Mouse (Mus musculus) heart, embryonic 11.5 days (tissue): ENCODE data around the gene Iqcn. TPM values are rescaled to one million over a fixed set of nuclear protein-coding genes. Genes with fewer than 3 reads are reported as not detected.
A peak's percentile ranks its signal among the peaks of the same experiment; 100 is the strongest.

ENCODE experiments used
- ATAC-seq: fragments of 200-750 bp; cut with Nextera tagmentation; replicated peaks from 2 replicates; pipeline ENCODE4 v1.8.0; 2017; ENCODE audit warnings: moderate library complexity; ENCODE audit not compliant: insufficient number of reproducible peaks, low FRiP score, low TSS enrichment
- H3K27ac ChIP-seq: fragments of 300-500 bp; sonication (generic); 2 replicates; pipeline ENCODE4 v1.5.1; 2014; ENCODE audit warnings: mild to moderate bottlenecking, low read depth, low read length
- H3K27me3 ChIP-seq: fragments of 300-500 bp; sonication (generic); 2 replicates; pipeline ENCODE4 v1.6.1; 2014; ENCODE audit warnings: mild to moderate bottlenecking, low read length, mixed read lengths; ENCODE audit not compliant: control insufficient read depth, insufficient read depth
- H3K36me3 ChIP-seq: fragments of 300-500 bp; sonication (generic); 2 replicates; pipeline ENCODE4 v1.6.1; 2014; ENCODE audit warnings: mild to moderate bottlenecking, low read length, moderate library complexity, mixed read lengths; ENCODE audit not compliant: control insufficient read depth, insufficient read depth
- H3K4me1 ChIP-seq: fragments of 300-500 bp; sonication (generic); 2 replicates; pipeline ENCODE4 v1.6.1; 2014; ENCODE audit warnings: low read length; ENCODE audit not compliant: control insufficient read depth, insufficient read depth
- H3K4me2 ChIP-seq: fragments of 300-500 bp; sonication (generic); 2 replicates; pipeline ENCODE4 v1.6.1; 2014; ENCODE audit warnings: mild to moderate bottlenecking, moderate library complexity
- H3K4me3 ChIP-seq: fragments of 300-500 bp; sonication (generic); 2 replicates; pipeline ENCODE4 v1.5.1; 2014; ENCODE audit warnings: low read depth, low read length
- H3K9ac ChIP-seq: fragments of 300-500 bp; sonication (generic); 2 replicates; pipeline ENCODE4 v1.6.1; 2014; ENCODE audit warnings: mild to moderate bottlenecking, low read depth, low read length, moderate library complexity
- H3K9me3 ChIP-seq: fragments of 300-500 bp; sonication (generic); replicated peaks from 2 replicates; pipeline ENCODE4 v1.6.1; 2016; ENCODE audit warnings: low read length; ENCODE audit not compliant: control insufficient read depth
- WGBS: fragments of 180-500 bp; shearing (Covaris S2); extraction: QIAGEN DNeasy Blood & Tissue Kit; methylation state at CpG from one replicate; pipeline ENCODE4 v1.1.7; 2014; ENCODE audit not compliant: insufficient replicate concordance; 5-methylcytosine and 5-hydroxymethylcytosine counted together
- polyA plus RNA-seq: library from polyadenylated mRNA; unstranded; fragments of >200 nt; fragmentation: Nextera tagmentation; extraction: Ambion mirVana; gene quantifications from 2 replicates; pipeline ENCODE4 v1.2.1, GENCODE M21; 2014

Gene Iqcn
- polyA plus RNA-seq, 1 experiment from 2014 or later = not detected

DNA sequence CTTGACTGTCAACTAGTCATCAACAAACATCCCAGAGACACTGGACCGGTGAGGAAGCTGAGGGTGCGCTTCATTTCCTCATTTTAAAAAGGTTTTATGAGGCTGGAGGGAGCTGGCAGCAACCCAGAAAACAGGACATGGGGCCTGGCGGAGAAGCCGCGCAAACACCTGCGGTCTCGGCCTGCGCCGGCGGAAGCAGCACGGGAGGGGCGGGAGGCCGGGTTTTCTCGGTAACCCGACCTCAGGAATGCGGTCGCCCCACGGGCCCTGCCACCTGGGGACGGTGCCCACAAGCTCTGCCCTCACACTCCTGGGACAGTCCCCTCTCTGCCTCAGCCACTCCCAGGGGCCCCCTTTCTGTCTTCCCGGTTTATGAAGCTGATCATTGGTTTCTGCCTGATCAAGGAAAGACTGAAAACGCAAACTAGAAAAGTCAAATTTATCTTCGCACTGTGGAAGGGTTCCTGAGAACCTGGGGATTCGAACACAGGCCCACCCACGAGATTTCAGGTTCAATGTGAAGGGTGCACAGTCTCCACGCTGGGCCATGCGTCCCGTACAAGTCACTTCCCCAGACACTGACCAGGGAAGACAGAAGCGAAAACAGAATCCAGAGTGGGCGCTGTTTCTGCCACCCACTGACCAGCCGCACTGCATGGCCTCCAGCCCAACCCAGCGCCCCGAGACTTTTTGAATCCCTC, 7.8 kb upstream of the Iqcn start:
- H3K36me3 ChIP-seq = no peaks in the 10 kb centered on the region
- ATAC-seq = no peak
- no peak overlapping the region for H3K4me3 ChIP-seq
- no peaks in the 10 kb centered on the region for H3K9me3 ChIP-seq
- peak overlapping the region; percentile 100 for H3K9ac ChIP-seq
- peak overlapping the region; percentile 99 for H3K27ac ChIP-seq
- peak overlapping the region; percentile 57 for H3K4me2 ChIP-seq
- no peaks in the 10 kb centered on the region for H3K27me3 ChIP-seq
- H3K4me1 ChIP-seq = peaks cover 41% of the 10 kb centered on the region
- WGBS = 33% methylated on average over 29 of the region's 32 CpGs

DNA sequence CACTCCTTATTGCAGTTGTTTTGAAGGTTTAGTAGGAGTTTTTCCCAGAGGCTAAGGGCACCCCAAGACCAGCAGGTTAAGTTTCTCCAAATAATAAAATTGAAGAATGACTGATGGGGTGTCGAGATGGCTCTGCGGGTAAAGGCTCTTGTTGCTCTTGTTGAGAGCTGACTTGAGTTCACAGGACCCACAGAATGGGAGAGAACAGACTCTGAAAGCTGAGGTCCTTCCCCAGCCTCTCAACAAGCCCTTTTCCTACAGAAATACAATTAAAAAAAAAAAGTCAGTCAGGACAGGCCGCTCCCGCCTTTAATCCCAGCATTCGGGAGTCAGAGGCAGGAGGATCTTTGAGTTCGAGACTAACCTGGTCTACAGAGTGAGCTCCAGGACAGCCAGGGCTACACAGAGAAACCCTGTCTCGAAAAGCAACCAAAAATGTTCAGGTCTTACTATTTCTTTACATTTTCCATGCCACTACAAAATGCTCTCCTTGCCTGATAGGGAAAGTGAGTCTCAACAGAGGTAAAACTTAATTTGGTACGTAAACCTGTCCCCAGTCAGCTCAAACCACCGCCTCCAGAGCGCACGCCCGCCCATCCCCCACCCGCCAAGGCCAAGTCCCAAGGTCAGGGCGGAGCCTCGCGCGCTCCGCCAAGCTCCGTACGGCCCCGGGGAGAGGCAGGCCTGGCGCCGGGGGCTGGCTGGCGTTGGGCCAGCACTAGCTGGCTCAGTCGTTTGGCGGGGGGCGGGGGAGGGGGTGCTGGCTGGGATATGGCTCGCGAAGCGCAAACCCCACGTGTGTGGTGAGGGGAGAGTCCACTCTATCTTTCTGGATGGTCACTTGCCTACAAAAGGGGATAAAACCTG, 7.0 kb upstream of the Iqcn start:
- Histone ChIP-seq H3K36me3 (no peaks in the 10 kb centered on the region), H3K9me3 (no peaks in the 10 kb centered on the region), H3K27ac (peak overlapping the region; percentile 99), H3K4me2 (peak overlapping the region; percentile 57), H3K27me3 (no peaks in the 10 kb centered on the region), H3K9ac (peak overlapping the region; percentile 100), H3K4me3 (peak overlapping the region; percentile 16), H3K4me1 (peaks cover 46% of the 10 kb centered on the region)
- WGBS = 4% methylated on average over 31 of the region's 31 CpGs
- ATAC-seq = 0 out of 2 replicates have a peak, but pooled peaks have one; percentile 36

DNA sequence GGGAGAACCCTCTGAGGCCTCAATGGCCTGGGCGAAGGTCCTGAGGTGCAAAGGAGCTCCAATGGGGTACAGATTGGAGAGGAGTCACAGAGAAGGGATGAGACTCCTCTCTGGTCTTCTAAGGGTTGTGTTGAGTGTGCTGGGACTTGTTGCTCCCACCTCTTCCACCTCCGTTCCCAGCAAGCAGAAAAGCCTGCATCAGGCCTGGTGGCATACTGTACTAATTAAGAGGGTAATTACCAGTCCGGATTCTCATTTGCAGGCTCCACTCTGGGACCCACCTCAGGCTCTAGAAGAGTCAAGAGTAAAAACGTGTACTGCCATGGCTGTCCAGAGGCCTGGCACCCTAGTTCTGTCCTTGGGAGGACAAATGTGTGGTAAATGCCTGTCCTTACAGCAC, 6.3 kb upstream of the Iqcn start:
- Histone ChIP-seq H3K27me3 (no peaks in the 10 kb centered on the region), H3K27ac (peak overlapping the region; percentile 99), H3K9ac (peak overlapping the region; percentile 100), H3K4me1 (peaks cover 45% of the 10 kb centered on the region), H3K4me2 (peak overlapping the region; percentile 57), H3K36me3 (no peaks in the 10 kb centered on the region), H3K4me3 (peak overlapping the region; percentile 16), H3K9me3 (no peaks in the 10 kb centered on the region)
- ATAC-seq = no peak
- WGBS = 37% methylated on average over 4 of the region's 4 CpGs

DNA sequence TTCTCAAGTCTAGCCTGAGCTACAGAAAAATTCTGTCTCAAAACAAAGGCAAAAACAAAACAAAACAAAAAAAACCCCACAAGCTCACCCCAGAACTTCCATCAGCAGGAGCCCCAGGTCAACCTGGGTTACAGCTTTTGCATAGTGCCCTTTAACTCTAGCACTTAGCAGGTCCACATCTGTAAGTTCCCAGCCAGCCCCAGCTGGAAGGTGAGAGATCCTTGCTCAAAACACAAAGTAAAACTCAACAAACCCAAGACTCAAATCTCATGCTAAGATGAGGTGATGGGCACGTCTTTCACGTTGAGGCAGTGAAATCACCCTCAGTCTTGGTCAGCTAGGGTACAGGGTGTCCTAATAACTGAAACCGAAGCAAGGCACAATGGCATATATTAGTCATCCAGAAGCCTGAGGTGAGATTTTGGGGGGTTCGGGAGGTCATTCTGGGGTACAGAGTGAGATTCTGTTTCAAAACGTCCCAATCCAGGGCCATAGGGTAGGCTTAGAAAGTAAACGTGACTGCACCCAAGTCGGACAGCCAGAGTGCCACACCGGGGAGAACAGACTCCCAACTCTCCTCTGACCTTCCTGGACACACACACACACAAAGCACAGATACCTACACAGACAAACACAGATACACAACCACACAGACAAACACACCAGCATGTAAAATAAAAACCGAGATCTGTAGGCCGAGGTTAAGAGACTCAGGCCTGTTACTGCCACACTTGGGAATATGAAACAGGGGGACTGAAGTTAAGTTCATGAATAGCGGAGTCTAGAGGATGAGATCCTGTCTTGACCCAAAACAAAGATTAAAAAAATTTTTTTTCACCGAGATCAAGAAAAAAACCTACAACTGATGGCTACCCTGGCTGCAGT, 5.6 kb upstream of the Iqcn start:
- peak overlapping the region; percentile 99 for H3K27ac ChIP-seq
- H3K4me1 ChIP-seq = peaks cover 42% of the 10 kb centered on the region
- peak overlapping the region; percentile 75 for H3K4me2 ChIP-seq
- H3K9me3 ChIP-seq = no peaks in the 10 kb centered on the region
- no peaks in the 10 kb centered on the region for H3K36me3 ChIP-seq
- no peak for ATAC-seq
- H3K9ac ChIP-seq = peak overlapping the region; percentile 100
- peak overlapping the region; percentile 80 for H3K4me3 ChIP-seq
- no peaks in the 10 kb centered on the region for H3K27me3 ChIP-seq
- WGBS = 66% methylated on average over 12 of the region's 12 CpGs

DNA sequence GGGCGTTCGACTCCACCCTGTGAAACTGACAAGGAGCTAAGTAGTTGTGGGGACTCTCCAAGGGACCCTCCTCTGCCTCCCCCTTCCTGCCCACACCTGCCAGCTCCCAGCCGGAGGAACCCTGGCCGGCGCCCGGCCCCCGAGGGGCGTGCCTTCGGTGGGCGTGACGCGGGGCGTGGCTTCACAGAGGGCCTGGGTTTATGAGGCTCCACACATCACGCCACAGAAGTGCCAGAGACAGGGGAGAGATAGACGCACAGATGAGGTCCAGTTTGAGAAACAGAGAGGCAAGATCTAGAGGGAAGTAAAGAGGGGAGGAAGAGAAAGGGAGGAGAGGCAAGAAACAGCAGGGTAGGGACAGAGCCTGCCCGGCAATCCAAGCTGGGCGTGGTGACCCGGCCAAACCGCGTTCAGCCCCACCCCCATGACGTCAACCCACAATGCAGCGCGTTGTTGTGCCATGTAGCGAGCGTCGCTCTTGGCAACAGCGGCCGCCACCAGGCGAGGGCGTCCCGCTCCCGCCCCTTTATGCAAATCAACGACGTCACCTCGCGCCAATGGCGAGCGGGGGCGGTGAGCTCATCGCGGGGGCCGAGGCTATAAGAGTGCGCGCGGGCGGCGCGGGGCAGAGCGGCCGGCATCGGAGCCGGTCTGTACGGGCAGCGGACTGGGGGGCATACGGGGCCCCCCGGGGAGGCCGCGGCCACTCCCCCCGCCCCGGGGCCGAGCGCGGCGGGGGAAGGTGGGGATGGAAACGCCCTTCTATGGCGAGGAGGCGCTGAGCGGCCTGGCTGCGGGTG, 4.7 kb upstream of the Iqcn start, which contains the start of gene Jund:
Gene Jund, plus strand, starts transcription at position 640 of the 800 bp plus-strand sequence.
- H3K9ac ChIP-seq = peak within 1 kb of the TSS; percentile 100
- H3K4me3 ChIP-seq = peak within 1 kb of the TSS; percentile 80
- no peaks in the 10 kb centered on the region for H3K27me3 ChIP-seq
- peak within 1 kb of the TSS; percentile 99 for H3K27ac ChIP-seq
- ATAC-seq = peak; percentile 89
- H3K36me3 ChIP-seq = no peaks in the 10 kb centered on the region; the same call in 1 of the 2 replicates
- H3K4me2 ChIP-seq = peak within 1 kb of the TSS; percentile 75
- H3K9me3 ChIP-seq = no peaks in the 10 kb centered on the region
- 0% methylated on average over 69 of the region's 69 CpGs for WGBS
- peaks cover 42% of the 10 kb centered on the region for H3K4me1 ChIP-seq

DNA sequence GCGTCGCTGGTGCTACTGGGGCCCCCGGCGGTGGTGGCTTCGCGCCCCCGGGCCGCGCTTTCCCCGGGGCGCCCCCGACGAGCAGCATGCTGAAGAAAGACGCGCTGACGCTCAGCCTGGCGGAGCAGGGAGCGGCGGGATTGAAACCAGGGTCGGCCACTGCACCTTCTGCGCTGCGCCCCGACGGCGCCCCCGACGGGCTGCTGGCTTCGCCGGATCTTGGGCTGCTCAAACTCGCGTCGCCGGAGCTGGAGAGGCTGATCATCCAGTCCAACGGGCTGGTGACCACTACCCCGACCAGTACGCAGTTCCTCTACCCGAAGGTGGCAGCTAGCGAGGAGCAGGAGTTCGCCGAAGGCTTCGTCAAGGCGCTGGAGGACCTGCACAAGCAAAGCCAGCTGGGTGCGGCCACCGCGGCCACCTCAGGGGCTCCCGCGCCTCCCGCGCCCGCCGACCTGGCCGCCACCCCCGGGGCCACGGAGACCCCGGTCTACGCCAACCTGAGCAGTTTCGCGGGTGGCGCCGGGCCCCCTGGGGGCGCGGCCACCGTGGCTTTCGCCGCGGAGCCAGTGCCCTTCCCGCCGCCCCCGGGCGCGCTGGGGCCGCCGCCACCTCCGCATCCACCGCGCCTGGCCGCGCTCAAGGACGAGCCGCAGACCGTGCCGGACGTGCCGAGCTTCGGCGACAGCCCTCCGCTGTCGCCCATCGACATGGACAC, 4.0 kb upstream of the Iqcn start:
- H3K36me3 ChIP-seq = no peaks in the 10 kb centered on the region; the same call in 1 of the 2 replicates

DNA sequence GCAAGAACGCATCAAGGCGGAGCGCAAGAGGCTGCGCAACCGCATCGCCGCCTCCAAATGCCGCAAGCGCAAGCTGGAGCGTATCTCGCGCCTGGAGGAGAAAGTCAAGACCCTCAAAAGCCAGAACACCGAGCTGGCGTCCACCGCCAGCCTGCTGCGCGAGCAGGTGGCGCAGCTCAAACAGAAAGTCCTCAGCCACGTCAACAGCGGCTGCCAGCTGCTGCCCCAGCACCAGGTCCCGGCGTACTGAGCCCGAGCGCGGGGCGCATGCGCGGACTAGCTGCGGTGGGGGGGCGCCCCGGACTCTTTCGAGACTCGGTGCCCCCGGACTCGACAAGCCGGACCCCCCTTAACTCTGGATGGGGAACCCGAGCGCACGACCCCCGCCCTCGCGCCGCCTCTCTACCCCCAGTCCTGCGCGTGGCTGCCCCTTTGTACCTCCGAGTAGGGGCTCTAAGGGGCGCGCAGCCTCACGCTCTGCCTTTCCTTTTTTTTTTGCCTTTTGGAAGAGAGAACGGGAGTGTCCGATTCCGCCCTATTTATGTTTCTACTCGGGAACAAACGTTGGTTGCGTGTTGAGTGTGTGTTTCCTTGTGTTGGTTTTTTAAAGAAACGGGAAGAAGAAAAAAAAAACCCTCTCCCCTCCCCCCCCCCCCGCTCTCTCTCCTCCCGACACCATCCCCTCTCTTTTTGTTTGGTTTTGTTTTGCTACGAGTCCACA, 3.3 kb upstream of the Iqcn start:
- Histone ChIP-seq H3K9me3 (no peaks in the 10 kb centered on the region), H3K4me2 (peak overlapping the region; percentile 75), H3K9ac (peak overlapping the region; percentile 100), H3K4me1 (peaks cover 42% of the 10 kb centered on the region), H3K4me3 (peak overlapping the region; percentile 80), H3K27me3 (no peaks in the 10 kb centered on the region), H3K27ac (peak overlapping the region; percentile 99), H3K36me3 (no peaks in the 10 kb centered on the region; the same call in 1 of the 2 replicates)
- under 1% methylated on average over 57 of the region's 59 CpGs for WGBS
- no peak for ATAC-seq

More for the DNA sequence above, 4.0 kb upstream of the Iqcn start:
- H3K4me2 ChIP-seq = peak overlapping the region; percentile 75
- H3K27ac ChIP-seq = peak overlapping the region; percentile 99
- peak overlapping the region; percentile 80 for H3K4me3 ChIP-seq
- peak overlapping the region; percentile 100 for H3K9ac ChIP-seq
- WGBS = under 1% methylated on average over 79 of the region's 89 CpGs
- peak; percentile 7 for ATAC-seq
- no peaks in the 10 kb centered on the region for H3K9me3 ChIP-seq
- no peaks in the 10 kb centered on the region for H3K27me3 ChIP-seq
- H3K4me1 ChIP-seq = peaks cover 42% of the 10 kb centered on the region
